Mouse (Mus musculus): ENCODE results near the gene Gm13289.
"Not testable (repeated sequence)": the region's sequence is repeated elsewhere in the genome, so short reads cannot be mapped to it uniquely, and the experiment has no call there.

GRCm38 (mm10) chr4:88805761-88806160, 29.0 kb downstream of the Gm13289 start:
- not testable (repeated sequence) for TF ChIP-seq MAFK (IDR thresholded peaks at IDR 0.05; ENCODE audit: insufficient read depth, low read depth, low read length); HCFC1 (IDR thresholded peaks at IDR 0.05; ENCODE audit: borderline replicate concordance, insufficient read depth, low read length); CHD2 (IDR thresholded peaks at IDR 0.05; ENCODE audit: low read depth, low read length)
